Mouse (Mus musculus) lung, adult 2 months (tissue): ENCODE data around the gene Gm960.

Source experiments
- CTCF ChIP-seq: fragments of 200-500 bp; IDR thresholded peaks from 2 replicates; pipeline ENCODE4 v1.5.1; 2011; ENCODE audit warnings: mild to moderate bottlenecking, low read length, control low read depth; ENCODE audit not compliant: insufficient read depth
- POLR2A ChIP-seq: fragments of 200-500 bp; IDR thresholded peaks from 2 replicates; pipeline ENCODE4 v1.6.1; 2011; ENCODE audit warnings: low read depth, mild to moderate bottlenecking, control low read depth, low read length, borderline replicate concordance; ENCODE audit errors: extremely low read depth

DNA sequence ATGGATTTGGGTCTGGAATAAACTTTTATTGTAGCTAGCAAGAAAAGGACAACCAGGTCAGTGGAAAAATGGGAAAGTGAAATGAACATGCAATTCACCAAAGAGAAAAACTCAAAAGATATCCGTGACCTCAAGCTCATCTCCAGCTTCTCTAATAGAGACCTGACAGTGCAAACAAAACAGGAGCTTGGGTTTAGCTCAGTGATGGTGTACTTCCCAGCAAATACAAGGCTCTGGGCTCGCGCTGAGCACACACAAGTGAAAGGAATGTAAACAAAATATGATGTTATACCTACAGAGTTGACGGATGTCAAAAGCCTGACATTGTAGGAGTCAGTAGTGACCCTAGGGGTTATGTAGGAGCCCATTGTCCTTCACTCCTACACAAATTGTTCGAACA lies 119.2 kb downstream of the Gm960 start:
- TF ChIP-seq CTCF (no peak), POLR2A (no peak)
